Mouse (Mus musculus) gastrocnemius, postnatal 25 days (tissue): ENCODE results near the gene Chrna4. TPM values are rescaled to one million over a fixed set of nuclear protein-coding genes. Genes with fewer than 3 reads are reported as not detected.

Experiments used
- DNase-seq: peaks from one replicate; pipeline ENCODE4 v3.0.0; 2022
- total RNA-seq, 2 experiments: library from RNA; stranded (reverse); gene quantifications; 1 replicate in 1 of 2; 2 replicates in 1 of 2; pipeline ENCODE4 v1.2.3; 2021

The Chrna4 gene
- total RNA-seq, 2 experiments from 2014 or later: 0.54 TPM; not detected in 1

DNA sequence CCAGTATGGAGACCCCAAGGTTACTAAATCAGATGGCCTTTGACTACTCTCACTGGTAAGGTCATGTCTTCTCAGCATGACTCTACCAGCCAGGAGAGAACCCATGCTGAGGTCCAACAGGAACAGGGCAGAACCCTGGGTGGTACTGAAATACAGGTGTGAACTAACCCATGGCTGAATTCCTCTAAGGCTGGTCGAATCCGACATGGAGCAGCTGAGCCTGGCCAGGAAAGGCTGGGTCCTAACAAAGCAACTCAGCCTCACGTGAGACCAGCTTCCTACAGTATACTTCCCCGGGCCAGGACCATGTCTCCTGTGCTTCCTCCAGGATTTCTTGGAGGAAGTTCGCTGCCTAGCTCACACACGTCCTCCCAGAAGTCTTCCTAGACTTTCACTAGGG lies 6.8 kb downstream of the Chrna4 start:
- DNase-seq: no peak

DNA sequence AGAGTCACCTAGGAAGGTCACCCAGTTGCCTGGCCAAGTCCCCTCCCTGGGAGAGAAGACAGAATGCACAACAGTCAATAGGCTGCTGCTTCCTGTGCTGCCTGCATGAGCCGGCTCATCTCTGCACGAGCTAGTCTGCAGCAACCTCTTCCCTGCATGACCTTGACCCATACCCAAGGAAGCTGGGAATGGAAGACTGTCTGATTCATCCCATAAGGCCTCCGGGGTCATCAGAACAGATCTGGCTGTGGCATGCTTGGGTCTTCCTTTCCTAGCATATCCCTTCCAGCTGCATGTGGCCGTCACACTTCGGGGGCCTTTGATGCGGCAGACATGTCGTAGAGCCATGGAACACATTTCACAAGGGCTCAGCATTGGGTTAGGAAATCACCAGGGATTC lies 8.2 kb downstream of the Chrna4 start:
- DNase-seq: no peak

DNA sequence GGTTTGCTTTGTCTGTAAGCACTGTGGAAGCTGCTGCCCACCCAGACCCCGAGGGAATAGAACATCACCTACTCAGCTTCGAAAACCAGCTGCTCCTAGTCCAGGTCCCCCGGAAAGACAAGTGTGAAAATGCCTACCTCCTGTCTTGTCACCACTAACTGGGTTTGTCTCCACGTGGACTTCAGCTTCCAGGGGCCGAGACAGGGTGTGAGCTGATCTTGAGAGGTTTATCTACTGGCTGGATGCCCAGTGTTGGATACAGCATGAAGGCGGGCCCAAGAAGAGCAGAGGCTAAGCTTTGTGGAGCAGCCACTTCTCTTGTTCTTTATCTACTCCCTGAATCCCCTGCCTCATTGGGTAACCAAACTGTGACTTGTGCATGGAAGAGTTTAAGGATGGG lies 10.0 kb downstream of the Chrna4 start:
- DNase-seq: no peak

DNA sequence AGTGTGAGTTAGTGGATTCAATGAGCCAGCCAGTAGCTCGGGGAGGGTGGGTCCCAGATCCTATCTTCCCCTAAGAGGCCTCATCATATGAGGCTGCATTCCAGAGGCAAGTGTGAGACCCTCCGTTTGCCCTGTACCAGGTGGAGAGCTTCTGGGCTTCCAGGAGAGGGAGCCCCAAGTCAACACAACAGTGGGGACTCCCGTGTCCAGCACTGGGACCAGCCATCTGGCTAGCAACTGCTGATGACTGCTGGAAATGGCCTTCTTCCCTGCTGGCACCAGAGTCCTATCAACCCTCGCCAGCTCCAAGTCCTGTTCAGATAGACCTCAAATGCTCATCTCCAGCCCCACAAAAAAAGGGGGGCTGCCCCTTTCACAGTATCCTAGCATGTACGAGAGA lies 10.9 kb downstream of the Chrna4 start:
- no peak for DNase-seq

DNA sequence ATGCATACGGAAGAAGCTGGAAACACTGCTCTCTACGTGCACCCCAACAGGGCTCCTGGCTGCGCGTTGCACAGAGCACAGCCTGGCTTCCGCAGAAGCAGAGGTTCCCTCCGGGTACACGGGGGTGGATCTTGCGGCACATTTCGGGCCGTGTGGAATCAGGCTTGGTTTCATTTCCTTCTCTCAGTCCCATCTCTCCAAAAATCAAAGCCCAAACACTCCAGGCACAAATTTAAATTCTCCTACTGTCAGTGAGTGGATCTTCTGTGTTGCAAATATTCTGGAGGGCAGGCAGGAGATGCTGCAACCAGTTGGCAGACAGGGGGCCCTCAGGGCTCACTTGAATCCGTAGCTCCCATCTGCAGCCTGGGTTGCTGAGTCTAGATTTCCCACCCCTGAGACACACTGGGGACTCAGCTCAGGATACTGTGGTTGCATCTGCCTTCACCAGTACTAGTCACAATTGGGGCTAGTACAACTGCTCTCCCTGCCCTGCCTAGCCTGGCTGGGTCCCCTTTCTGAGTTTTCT lies 11.9 kb downstream of the Chrna4 start:
- no peak for DNase-seq

DNA sequence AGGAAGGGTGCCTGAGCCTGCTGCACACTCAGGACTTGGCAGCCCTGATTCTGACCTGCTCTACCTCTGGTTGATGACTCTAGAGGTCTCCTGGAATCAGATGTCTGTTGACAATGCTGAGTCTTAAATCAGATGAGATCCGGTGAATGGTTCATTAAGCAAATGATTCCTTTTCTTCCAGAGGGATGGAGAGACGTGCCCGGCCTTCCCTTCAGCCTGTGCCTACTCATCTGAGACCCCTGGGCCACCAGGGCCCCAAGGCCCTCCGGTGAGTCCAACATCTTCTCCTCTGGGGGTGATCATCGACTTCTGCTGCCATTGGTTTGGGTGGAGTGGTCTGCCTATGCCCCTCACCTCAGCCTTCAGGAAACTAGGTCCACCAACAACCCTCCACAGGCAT lies 35.0 kb downstream of the Chrna4 start:
- DNase-seq: no peak

DNA sequence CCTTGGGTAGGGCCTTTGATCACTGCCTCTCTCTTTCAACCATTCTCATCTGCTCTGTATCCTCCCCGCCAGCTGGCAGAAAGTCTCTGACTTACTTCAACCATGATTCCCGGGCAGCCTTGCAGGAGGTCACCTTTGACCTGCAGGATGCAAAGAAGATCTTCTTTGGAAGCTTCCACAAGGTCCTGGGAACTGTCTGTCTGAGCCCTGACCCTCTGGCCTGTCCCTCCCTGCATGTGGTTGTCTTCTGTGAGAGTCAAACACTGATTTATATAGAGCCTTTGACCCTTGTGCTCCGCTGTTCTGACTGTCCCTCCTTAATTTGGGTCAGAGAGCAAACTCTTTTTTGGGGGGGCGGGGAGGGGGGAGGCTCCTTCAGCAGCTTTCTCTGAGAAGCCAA lies 36.3 kb downstream of the Chrna4 start:
- no peak for DNase-seq

DNA sequence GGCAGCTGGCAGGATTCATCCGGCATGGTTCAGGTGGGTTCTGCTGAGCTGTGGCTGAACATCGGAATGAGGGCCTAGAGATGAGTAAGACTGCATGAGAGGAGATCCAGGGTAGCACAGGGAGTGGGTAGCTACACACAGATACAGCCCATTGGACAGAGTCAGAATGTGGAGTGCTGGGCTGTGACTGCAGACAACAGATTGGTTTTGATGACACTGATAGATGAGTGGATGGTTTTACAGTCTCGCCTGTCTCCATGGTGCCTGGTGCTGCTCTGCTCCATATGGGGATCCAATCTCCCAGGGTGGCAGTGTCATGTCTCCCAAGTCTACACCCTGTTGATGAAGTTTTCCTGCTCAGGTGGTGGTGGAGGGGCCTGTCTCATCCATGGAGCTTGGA lies 46.4 kb downstream of the Chrna4 start:
- no peak for DNase-seq

DNA sequence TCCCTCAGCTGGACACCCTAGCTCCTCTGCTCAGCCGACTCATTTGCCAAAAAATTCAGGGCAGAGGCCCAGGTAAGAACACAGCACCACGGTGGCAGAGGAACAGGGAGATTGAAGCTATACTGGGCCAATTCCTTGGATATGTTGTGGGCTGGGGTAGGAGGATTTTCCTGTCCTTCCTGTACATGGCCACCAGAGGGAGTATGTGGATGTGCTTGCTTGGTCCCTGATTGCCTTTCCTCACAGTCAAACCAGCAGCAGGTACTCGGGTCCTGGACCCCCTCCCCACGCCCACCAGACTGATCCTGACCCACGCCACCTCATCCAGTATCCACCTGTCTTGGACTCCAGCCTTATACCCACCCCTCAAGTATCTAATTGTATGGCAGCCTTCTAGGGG lies 46.9 kb downstream of the Chrna4 start:
- DNase-seq: no peak

DNA sequence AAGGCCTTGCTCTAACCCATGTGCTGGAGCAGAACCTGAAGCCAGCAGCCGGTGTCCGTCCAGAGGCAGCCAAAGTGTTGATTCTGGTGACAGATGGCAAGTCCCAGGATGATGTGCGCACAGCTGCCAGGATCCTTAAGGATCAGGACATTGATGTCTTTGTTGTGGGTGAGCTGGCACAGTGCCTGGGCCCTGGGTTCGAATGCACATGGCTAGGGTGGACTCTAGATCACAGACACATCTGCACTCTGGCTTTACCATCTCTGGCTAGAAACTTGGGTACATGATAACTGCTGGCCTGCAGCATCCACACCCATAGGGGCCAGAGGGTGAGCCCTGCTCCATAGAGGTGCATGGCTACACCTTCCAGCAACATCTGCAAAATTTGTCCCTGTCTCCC lies 47.9 kb downstream of the Chrna4 start:
- no peak for DNase-seq

DNA sequence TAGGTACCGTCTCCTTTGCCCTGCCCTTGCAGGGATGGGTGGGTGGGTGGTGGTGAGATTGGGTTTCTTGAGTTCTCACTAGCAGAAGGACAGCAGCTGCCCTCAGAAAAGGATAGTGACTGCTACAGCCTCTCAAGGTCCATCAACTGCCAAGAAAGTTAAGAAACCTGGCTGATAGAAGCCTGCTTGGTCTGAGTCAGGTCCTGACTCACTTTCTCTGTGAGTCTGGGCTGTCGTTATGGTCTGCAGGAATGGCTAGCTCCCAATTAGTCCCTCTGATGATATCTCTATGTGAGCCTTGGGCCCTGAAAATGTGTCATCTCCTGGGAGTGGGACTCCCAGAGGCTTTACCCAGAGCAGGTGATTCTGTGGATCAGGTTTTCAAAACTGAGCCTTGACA lies 49.0 kb downstream of the Chrna4 start:
- DNase-seq: no peak

DNA sequence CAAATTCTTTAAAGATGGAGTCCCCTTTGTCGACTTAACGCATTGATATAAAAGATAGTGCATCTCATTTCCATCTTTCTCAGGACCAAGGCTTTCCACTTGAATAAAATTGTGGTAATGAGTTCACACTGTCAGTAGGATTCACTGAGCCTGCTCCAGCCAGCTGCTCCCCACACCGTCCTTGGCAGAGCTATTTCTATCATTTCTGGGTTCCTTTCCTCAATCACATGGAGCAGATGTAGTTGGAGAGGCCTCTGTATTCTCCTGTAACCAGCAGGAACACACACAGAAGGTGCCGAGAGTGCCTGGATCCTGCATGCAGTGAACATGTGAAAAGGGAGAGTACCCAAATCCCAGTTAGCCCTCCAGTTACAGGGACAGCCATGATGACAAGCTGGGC lies 53.0 kb downstream of the Chrna4 start:
- no peak for DNase-seq

DNA sequence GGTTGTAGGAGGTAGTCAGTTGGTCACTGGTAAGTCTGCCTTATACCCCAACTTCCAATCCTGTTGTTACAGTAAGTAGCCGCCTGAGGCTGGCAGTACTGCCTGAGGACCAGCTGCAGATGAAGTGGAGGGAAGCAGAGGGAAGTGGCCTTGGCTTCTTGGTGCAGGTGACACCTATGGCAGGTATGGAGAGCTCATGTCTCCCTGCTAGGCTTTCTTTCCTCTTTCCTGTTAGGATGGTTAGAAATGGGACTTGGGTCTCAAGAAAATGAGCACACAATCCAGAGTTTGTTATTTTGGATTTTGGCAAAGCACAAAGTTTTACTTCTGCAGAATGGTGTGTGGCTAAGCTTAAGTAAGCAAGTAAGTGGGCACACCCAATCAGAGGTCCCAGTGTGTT lies 54.4 kb downstream of the Chrna4 start:
- DNase-seq: no peak

DNA sequence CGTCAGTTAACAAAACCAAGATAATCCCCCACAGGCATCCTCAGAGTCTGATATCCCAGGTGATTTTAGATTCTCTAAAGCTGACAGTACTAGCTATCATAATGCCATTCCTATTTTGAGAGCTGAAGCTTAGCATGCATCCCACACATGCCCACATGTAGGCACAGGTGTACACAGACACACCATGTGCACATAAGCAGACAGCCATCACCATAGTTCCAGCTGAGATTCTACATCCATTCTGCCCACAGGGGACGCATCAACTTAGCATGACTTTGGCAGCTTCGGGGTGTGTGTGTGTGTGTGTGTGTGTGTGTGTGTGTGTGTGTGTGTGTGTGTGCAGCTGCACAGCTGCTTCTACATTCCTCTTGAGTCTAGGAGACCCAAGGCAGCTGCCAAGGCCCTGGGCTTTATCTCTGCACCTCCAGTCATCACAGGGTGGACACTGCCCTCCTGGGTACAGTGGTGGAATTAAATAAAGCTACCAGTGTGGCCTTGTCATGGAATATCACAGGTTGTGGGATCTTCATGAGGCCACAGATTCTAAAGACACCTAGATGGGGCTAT lies 54.9 kb downstream of the Chrna4 start:
- DNase-seq: no peak

DNA sequence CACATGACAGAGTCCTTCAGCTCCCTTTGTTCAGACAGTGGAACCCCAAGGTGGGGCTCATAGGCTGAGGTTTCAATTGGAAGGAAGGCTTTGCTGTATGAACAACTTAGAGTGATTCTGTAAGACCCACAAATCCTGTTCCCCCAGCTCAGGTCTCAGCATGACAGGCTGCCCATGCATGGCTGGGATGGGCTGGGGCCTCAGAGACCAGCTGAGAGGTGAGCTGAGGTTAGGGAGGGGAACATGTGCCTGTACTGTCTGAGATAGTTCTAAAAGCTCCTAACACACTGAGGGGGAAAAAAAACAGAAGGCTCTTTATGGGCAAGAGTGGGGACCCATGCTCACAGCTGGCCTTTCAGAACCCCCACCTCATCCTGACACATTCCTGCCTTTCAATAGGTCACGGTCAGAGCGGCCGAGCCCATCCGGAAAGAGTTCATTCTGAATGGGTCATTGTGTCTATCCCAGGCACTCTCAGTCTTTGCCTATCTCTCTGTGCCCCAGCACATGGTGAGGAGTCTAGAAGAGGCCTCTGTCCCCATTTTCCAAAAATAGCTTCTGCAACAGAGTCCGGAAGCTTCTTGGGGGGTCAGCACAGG lies 55.8 kb downstream of the Chrna4 start:
- no peak for DNase-seq

DNA sequence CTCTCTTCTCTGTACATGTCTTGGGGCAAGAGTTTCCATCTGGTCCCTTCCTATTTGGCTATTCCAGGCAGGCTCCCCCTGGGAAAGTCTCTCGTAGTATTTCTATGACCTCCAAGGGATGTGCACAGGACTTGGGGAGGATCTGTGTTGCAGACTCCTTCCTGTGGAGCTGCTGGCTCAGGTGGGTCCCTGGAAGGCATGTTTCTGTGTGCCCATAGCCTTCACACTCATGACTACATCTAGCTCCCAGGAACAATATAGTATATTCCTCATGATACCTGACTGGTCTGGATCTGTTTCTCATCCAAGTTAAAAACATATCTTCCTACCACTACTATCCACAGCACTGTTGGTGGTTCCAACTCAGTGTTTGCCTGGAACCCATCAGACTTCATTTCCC lies 56.3 kb downstream of the Chrna4 start:
- DNase-seq: no peak

DNA sequence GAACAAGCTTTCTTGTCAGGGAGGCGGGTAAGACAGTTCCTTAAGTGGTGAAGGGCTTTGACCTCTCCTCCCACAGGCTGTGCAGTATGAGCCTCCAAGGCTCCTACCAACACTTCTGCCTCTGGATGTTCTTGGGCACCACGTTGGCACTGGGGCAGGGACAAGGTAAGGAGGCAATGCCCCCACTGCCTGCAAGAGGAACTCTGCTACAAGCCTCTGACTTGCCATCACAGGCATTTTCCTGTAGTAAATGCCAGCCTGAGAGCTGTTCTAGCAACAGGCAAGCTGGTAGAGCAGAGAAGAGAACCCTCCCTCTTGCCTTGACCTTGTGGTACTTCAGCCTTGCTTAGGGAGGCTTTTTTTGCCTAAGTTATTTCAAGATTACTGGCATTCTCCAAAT lies 56.9 kb downstream of the Chrna4 start, which contains the start of gene Col20a1:
Gene Col20a1 (plus strand): TSS at position 87 of the 400 bp plus-strand sequence.
- DNase-seq: no peak

DNA sequence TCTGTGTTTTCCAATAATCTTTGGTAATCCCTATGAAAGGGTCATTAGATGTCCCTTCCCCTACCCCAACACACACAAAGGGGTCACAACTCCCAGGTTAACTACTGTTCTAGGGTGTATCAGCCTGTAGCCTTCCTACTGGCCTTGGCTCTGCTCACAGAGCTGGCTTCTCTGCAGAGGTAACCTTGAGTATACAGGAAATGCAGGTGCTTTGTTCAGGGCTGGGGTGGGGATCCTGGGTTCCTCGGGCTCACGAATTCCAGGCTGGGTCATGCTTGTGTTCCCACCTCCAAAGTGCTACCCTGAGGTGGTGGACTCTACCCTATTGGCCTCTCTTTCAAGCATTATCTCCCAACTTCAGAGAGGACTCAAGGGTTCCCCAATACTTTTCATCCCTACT lies 57.7 kb downstream of the Chrna4 start:
- DNase-seq: no peak

DNA sequence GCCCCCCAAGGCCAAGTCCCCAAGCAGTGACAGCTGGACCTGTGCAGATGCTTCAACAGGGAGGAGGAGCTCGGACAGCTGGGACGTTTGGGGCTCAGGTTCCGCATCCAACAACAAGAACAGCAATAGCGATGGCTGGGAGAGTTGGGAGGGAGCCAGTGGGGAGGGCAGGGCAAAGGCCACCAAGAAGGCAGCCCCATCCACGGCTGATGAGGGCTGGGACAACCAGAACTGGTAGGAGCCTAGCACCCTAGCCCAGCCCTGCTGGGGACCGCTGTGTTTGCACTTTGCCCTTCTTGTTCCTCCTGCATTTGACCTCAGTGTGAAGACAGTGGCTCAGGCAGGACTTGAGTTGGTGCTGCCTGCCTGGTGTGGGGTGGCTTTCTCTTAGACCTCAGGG lies 62.2 kb downstream of the Chrna4 start:
- no peak for DNase-seq

Other genes with a start within 250 kb of the Chrna4 start
- 10 to 100 TPM; 31.9 to 34.1 TPM for gene Ythdf1, start 122.6 kb downstream of the Chrna4 start, total RNA-seq
- gene Birc7, start 114.5 kb downstream of the Chrna4 start, total RNA-seq: not detected
- gene Nkain4, start 88.8 kb downstream of the Chrna4 start, total RNA-seq: under 1 TPM in 1 of 2 experiments, not detected in 1; 0.49 TPM
- gene Arfgap1, start 76.3 kb downstream of the Chrna4 start, total RNA-seq: 10 to 100 TPM; 26.6 to 33.7 TPM
- 1 to 10 TPM; 2.3 to 2.9 TPM for gene Col20a1, start 57.0 kb downstream of the Chrna4 start, total RNA-seq
- gene Kcnq2, start 91.8 kb upstream of the Chrna4 start, total RNA-seq: not detected
- gene Eef1a2, start 113.5 kb upstream of the Chrna4 start, total RNA-seq: 1,000 to 10,000 TPM; 1,917 to 2,157 TPM
- 10 to 100 TPM; 44.4 to 49.5 TPM for gene Ppdpf, start 143.7 kb upstream of the Chrna4 start, total RNA-seq
- not detected for gene Ptk6, start 159.2 kb upstream of the Chrna4 start, total RNA-seq
- under 1 TPM; 0.20 to 0.24 TPM for gene Srms, start 169.6 kb upstream of the Chrna4 start, total RNA-seq
- not detected for gene Fndc11, start 176.5 kb upstream of the Chrna4 start, total RNA-seq
- 1 to 10 TPM; 2.5 to 3.4 TPM for gene Helz2, start 198.5 kb upstream of the Chrna4 start, total RNA-seq
- 1 to 10 TPM; 6.1 to 6.3 TPM for gene Gmeb2, start 244.5 kb upstream of the Chrna4 start, total RNA-seq